Mouse (Mus musculus): ENCODE measurements at regions not wholly inside any gene's neighbourhood (a gene's known extent, or its start where the extent isn't known, plus 50 kb on each side); places are given as distances from the start of the nearest gene placed in this dataset.

DNA sequence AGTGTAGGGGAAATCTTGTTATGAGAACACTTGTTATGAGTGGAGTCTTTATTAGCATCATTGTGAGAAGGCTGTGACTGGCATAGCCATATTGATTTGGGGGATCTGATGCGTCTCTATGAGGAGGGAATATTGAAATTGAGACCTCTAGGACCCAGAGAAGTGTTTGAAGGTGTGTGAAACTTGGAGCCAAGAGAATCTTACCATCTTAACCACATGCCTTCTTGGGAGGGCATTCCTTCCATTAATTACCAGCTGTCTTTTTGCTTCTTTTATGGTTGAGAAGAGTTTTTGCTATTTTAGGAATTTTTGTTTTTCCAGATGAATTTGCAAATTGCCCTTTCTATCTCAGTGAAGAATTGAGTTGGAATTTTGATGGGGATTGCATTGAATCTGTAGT, 267.2 kb upstream of the A1bg start:
- no peak for ATAC-seq (ENCODE audit: low FRiP score, low read depth)

GRCm38 (mm10) chr15:61189481-61189880, 266.7 kb upstream of the A1bg start:
- ATAC-seq (ENCODE audit: low FRiP score, low read depth): no peak
- H3K9me3 ChIP-seq: no peaks in the 10 kb centered on the region
- peaks cover 1% of the 10 kb centered on the region for H3K4me1 ChIP-seq
- H3K27ac ChIP-seq (replicated peaks): no peak overlapping the region
- H3K27me3 ChIP-seq: no peaks in the 10 kb centered on the region
- WGBS: 68% methylated on average over 8 of the region's 8 CpGs
- no peak overlapping the region for H3K4me2 ChIP-seq (replicated peaks)
- H3K4me3 ChIP-seq: no peak overlapping the region
- H3K9ac ChIP-seq (replicated peaks): no peak overlapping the region
- H3K36me3 ChIP-seq: no peaks in the 10 kb centered on the region

More for the DNA sequence above, 267.2 kb upstream of the A1bg start:
- Histone ChIP-seq H3K4me3 (no peak overlapping the region), H3K4me2 (replicated peaks) (no peak overlapping the region), H3K27me3 (no peaks in the 10 kb centered on the region), H3K9ac (replicated peaks) (no peak overlapping the region), H3K9me3 (no peaks in the 10 kb centered on the region), H3K36me3 (no peaks in the 10 kb centered on the region), H3K4me1 (no peaks in the 10 kb centered on the region), H3K27ac (replicated peaks) (no peak overlapping the region)
- 90% methylated on average over 1 of the region's 1 CpGs for WGBS

DNA sequence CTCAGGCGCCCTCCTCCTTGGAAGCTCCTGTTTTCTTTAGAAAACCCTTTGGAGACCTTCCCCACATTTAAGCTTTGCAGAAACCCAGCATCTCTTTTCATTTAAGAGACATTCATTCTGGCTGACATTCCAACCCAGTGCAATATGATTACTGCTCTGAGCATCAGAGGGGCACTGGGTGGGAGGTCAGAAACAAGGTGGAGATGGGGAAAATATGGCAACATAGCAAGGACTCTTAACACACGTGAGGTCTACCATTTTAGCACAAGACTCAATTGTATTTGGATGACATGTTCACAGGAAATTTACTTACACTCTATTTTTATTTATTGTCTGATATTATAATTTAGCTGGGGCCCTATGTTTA, 261.8 kb upstream of the A1bg start:
- Histone ChIP-seq H3K4me1 (peaks cover 11% of the 10 kb centered on the region), H3K9ac (replicated peaks) (no peak overlapping the region), H3K27ac (replicated peaks) (no peak overlapping the region), H3K4me3 (no peak overlapping the region), H3K27me3 (no peaks in the 10 kb centered on the region), H3K4me2 (replicated peaks) (no peak overlapping the region), H3K36me3 (no peaks in the 10 kb centered on the region), H3K9me3 (no peaks in the 10 kb centered on the region)
- ATAC-seq (ENCODE audit: low FRiP score, low read depth): no peak
- 30% methylated on average over 2 of the region's 2 CpGs for WGBS

GRCm38 (mm10) chr15:61183751-61184596, 261.2 kb upstream of the A1bg start:
- no peaks in the 10 kb centered on the region for H3K9me3 ChIP-seq
- H3K4me3 ChIP-seq: no peak overlapping the region
- no peaks in the 10 kb centered on the region for H3K36me3 ChIP-seq
- H3K4me1 ChIP-seq: peaks cover 11% of the 10 kb centered on the region
- no peak overlapping the region for H3K9ac ChIP-seq (replicated peaks)
- no peak for ATAC-seq (ENCODE audit: low FRiP score, low read depth)
- H3K27ac ChIP-seq (replicated peaks): no peak overlapping the region
- no peak overlapping the region for H3K4me2 ChIP-seq (replicated peaks)
- WGBS: 17% methylated on average over 11 of the region's 11 CpGs
- H3K27me3 ChIP-seq: no peaks in the 10 kb centered on the region

DNA sequence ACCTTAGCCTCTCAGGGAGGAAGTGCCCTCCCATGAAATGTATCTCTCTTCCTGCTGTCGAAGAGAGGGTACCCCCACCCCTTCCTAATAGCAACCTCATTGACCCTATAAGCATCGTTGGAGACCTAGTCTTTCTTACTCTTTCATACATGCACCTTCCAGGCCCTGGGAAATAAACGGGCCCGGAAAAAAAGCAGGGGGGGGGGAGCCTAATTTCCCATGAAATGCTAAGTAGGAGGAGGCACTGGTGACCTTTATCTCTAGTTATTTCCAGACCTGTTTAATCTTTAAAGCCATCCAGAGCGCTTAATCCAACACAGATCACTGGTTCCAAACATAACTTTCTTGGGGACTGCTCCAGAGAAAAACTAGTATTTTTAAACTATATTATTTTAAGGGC, 260.5 kb upstream of the A1bg start:
- Histone ChIP-seq H3K4me3 (no peak overlapping the region), H3K4me1 (peaks cover 11% of the 10 kb centered on the region), H3K9me3 (no peaks in the 10 kb centered on the region), H3K9ac (replicated peaks) (no peak overlapping the region), H3K27me3 (no peaks in the 10 kb centered on the region), H3K4me2 (replicated peaks) (no peak overlapping the region), H3K27ac (replicated peaks) (no peak overlapping the region), H3K36me3 (no peaks in the 10 kb centered on the region)
- no peak for ATAC-seq (ENCODE audit: low FRiP score, low read depth)
- WGBS: 14% methylated on average over 5 of the region's 5 CpGs

DNA sequence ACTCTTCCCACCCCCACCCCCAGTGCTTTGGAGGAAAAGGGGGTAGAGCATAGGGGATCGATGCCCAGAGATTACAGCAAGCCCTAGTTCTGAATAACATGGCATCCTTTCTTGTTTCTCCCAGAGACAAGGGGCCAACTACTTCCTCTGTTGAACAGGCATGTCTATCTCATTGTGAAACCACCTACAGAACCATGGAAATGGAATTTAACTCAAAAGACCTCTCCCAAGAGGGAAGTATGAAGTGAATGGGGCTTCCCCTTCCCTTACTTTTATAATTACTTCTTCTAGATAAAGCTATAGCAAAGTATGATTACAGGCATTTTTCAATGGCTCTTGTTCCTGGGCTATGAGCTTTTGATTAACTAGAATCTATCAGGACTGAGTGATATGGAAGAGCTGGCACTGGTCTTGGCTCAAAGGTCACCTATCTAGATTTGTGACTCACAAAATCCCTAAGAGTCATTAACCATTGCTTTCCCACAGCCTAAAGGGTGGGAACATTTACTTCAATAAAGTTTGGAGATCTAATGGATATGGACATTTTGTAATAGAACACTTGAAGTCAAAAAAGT, 246.1 kb upstream of the A1bg start:
- Histone ChIP-seq H3K4me2 (replicated peaks) (no peak overlapping the region), H3K27me3 (no peaks in the 10 kb centered on the region), H3K4me3 (no peak overlapping the region), H3K36me3 (no peaks in the 10 kb centered on the region), H3K4me1 (peaks cover 3% of the 10 kb centered on the region; the same call in 1 of the 2 replicates), H3K27ac (replicated peaks) (no peak overlapping the region), H3K9ac (replicated peaks) (no peak overlapping the region), H3K9me3 (no peaks in the 10 kb centered on the region)
- no peak for ATAC-seq (ENCODE audit: low FRiP score, low read depth)
- 86% methylated on average over 1 of the region's 1 CpGs for WGBS

GRCm38 (mm10) chr15:61165050-61165449, 242.2 kb upstream of the A1bg start:
- Histone ChIP-seq H3K9ac (replicated peaks) (no peak overlapping the region), H3K4me2 (replicated peaks) (no peak overlapping the region), H3K27ac (replicated peaks) (no peak overlapping the region), H3K27me3 (no peaks in the 10 kb centered on the region), H3K9me3 (no peaks in the 10 kb centered on the region), H3K36me3 (no peaks in the 10 kb centered on the region), H3K4me1 (peaks cover 3% of the 10 kb centered on the region; the same call in 1 of the 2 replicates), H3K4me3 (no peak overlapping the region)
- 70% methylated on average over 5 of the region's 5 CpGs for WGBS
- no peak for ATAC-seq (ENCODE audit: low FRiP score, low read depth)

- WGBS: 85% methylated on average over 5 of the region's 5 CpGs
- H3K4me1 ChIP-seq: peaks cover 11% of the 10 kb centered on the region; the same call in 1 of the 2 replicates
- H3K4me3 ChIP-seq: no peak overlapping the region
- no peaks in the 10 kb centered on the region for H3K9me3 ChIP-seq
- H3K27me3 ChIP-seq: 0 out of 2 replicates have a peak, but pooled peaks cover 3% of the 10 kb centered on the region
- no peak overlapping the region for H3K27ac ChIP-seq (replicated peaks)
- H3K9ac ChIP-seq (replicated peaks): no peak overlapping the region
- no peak for ATAC-seq (ENCODE audit: low FRiP score, low read depth)
- H3K4me2 ChIP-seq (replicated peaks): no peak overlapping the region
- no peaks in the 10 kb centered on the region for H3K36me3 ChIP-seq
Measured at GRCm38 (mm10) chr15:61161397-61161796, 238.6 kb upstream of the A1bg start.

- Histone ChIP-seq H3K27me3 (0 out of 2 replicates have a peak, but pooled peaks cover 8% of the 10 kb centered on the region), H3K4me1 (peaks cover 11% of the 10 kb centered on the region; the same call in 1 of the 2 replicates), H3K4me3 (no peak overlapping the region), H3K9me3 (no peaks in the 10 kb centered on the region), H3K9ac (replicated peaks) (no peak overlapping the region), H3K36me3 (no peaks in the 10 kb centered on the region), H3K4me2 (replicated peaks) (no peak overlapping the region), H3K27ac (replicated peaks) (no peak overlapping the region)
- no peak for ATAC-seq (ENCODE audit: low FRiP score, low read depth)
- WGBS: 85% methylated on average over 1 of the region's 1 CpGs
Measured at GRCm38 (mm10) chr15:61160666-61161065, 237.9 kb upstream of the A1bg start.

- Histone ChIP-seq H3K36me3 (no peaks in the 10 kb centered on the region), H3K9ac (replicated peaks) (no peak overlapping the region), H3K9me3 (no peaks in the 10 kb centered on the region), H3K27ac (replicated peaks) (no peak overlapping the region), H3K4me3 (no peak overlapping the region), H3K4me2 (replicated peaks) (no peak overlapping the region), H3K4me1 (peaks cover 8% of the 10 kb centered on the region; the same call in 1 of the 2 replicates), H3K27me3 (0 out of 2 replicates have a peak, but pooled peaks cover 12% of the 10 kb centered on the region)
- 90% methylated on average over 5 of the region's 5 CpGs for WGBS
- no peak for ATAC-seq (ENCODE audit: low FRiP score, low read depth)
Measured at GRCm38 (mm10) chr15:61159552-61159951, 236.7 kb upstream of the A1bg start.

- 7% methylated on average over 13 of the region's 13 CpGs for WGBS
- peak overlapping the region; percentile 37 for H3K4me3 ChIP-seq
- H3K36me3 ChIP-seq: no peaks in the 10 kb centered on the region
- peak overlapping the region; percentile 58 for H3K4me2 ChIP-seq (replicated peaks)
- H3K9me3 ChIP-seq: no peaks in the 10 kb centered on the region
- peak overlapping the region; percentile 68 for H3K27ac ChIP-seq (replicated peaks)
- peak overlapping the region; percentile 31; the same call in 1 of the 2 replicates for H3K9ac ChIP-seq (replicated peaks)
- H3K27me3 ChIP-seq: 0 out of 2 replicates have a peak, but pooled peaks cover 12% of the 10 kb centered on the region
- H3K4me1 ChIP-seq: peaks cover 8% of the 10 kb centered on the region; the same call in 1 of the 2 replicates
- ATAC-seq (ENCODE audit: low FRiP score, low read depth): peak; percentile 93
Measured at GRCm38 (mm10) chr15:61158041-61158545, 235.3 kb upstream of the A1bg start.

DNA sequence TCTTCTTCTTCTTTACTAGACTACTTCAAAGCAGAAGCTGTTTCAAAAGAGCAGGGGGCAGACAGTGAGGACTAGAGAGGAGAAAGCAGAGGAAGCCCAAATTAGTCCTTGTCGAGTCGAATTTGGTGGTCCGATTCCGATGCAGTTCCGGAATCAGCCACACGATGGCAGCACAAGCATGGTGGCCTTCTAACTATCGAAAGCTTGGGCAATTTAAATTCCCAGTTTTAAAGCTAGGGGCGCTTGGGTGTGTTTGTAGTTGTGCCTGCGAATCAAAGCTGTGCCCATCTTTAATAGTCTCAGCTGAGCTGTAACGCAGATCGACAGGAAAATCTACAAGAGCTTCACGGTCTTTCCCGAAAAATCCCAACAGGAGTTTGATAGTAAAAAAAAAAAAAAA, 234.7 kb upstream of the A1bg start:
- no peak overlapping the region for H3K9ac ChIP-seq (replicated peaks)
- no peaks in the 10 kb centered on the region for H3K36me3 ChIP-seq
- H3K9me3 ChIP-seq: no peaks in the 10 kb centered on the region
- 5% methylated on average over 13 of the region's 13 CpGs for WGBS
- H3K27me3 ChIP-seq: 0 out of 2 replicates have a peak, but pooled peaks cover 12% of the 10 kb centered on the region
- peaks cover 8% of the 10 kb centered on the region; the same call in 1 of the 2 replicates for H3K4me1 ChIP-seq
- peak overlapping the region; percentile 37 for H3K4me3 ChIP-seq
- no peak overlapping the region for H3K27ac ChIP-seq (replicated peaks)
- H3K4me2 ChIP-seq (replicated peaks): peak overlapping the region; percentile 58
- peak; percentile 63; the same call in 1 of the 2 replicates for ATAC-seq (ENCODE audit: low FRiP score, low read depth)
